Mouse (Mus musculus) heart, adult 2 months (tissue): ENCODE data around the gene Ecd.

Source experiments
- CTCF ChIP-seq: fragments of 200-600 bp; IDR thresholded peaks from 2 replicates; pipeline ENCODE4 v1.8.1; 2022; ENCODE audit warnings: antibody characterized with exemption, mild to moderate bottlenecking, moderate library complexity
- EP300 ChIP-seq: fragments of 200-500 bp; IDR thresholded peaks from 2 replicates; pipeline ENCODE4 v1.6.1; 2011; ENCODE audit warnings: low read depth, low read length, control low read depth; ENCODE audit not compliant: insufficient read depth
- POLR2A ChIP-seq: fragments of 200-500 bp; IDR thresholded peaks from 2 replicates; pipeline ENCODE4 v1.6.1; 2011; ENCODE audit warnings: mild to moderate bottlenecking, low read depth, low read length, control low read depth; ENCODE audit not compliant: insufficient read depth

GRCm38 (mm10) chr14:20363230-20363629 lies 15.3 kb upstream of the Ecd start:
- no peak for TF ChIP-seq CTCF
- TF ChIP-seq POLR2A, result no peak
- no peak for TF ChIP-seq EP300
